Mouse (Mus musculus) testis, adult 2 months (tissue): ENCODE data around the gene Helb. TPM values are rescaled to one million over a fixed set of nuclear protein-coding genes. Genes with fewer than 3 reads are reported as not detected.
A peak's percentile ranks its signal among the peaks of the same experiment; 100 is the strongest.

Source experiments
- H3K27ac ChIP-seq: fragments of 200-500 bp; 2 replicates; pipeline ENCODE4 v1.5.1; 2012; ENCODE audit warnings: low read depth, low read length; ENCODE audit not compliant: control insufficient read depth, insufficient read depth
- H3K27me3 ChIP-seq: fragments of 200-500 bp; 2 replicates; pipeline ENCODE4 v1.6.1; 2012; ENCODE audit warnings: mild to moderate bottlenecking, low read length, moderate library complexity; ENCODE audit not compliant: control insufficient read depth, insufficient read depth
- H3K36me3 ChIP-seq: fragments of 200-500 bp; 2 replicates; pipeline ENCODE4 v1.6.1; 2012; ENCODE audit warnings: mild to moderate bottlenecking, low read length; ENCODE audit not compliant: control insufficient read depth, insufficient read depth
- H3K4me1 ChIP-seq: fragments of 200-500 bp; 2 replicates; pipeline ENCODE4 v1.6.1; 2012; ENCODE audit warnings: low read length; ENCODE audit not compliant: control insufficient read depth, insufficient read depth
- H3K4me3 ChIP-seq: fragments of 200-500 bp; 2 replicates; pipeline ENCODE4 v1.5.1; 2012; ENCODE audit warnings: low read depth, mild to moderate bottlenecking, low read length, moderate library complexity, mixed read lengths; ENCODE audit not compliant: control insufficient read depth
- CTCF ChIP-seq: fragments of 200-500 bp; IDR thresholded peaks from 2 replicates; pipeline ENCODE4 v1.5.1; 2012; ENCODE audit warnings: low read depth, mild to moderate bottlenecking, inconsistent platforms, low read length, moderate library complexity; ENCODE audit not compliant: control insufficient read depth, insufficient read depth, insufficient replicate concordance
- POLR2A ChIP-seq: fragments of 200-500 bp; IDR thresholded peaks from 2 replicates; pipeline ENCODE4 v1.6.1; 2012; ENCODE audit warnings: low read depth, mild to moderate bottlenecking, inconsistent platforms, low read length, moderate library complexity; ENCODE audit not compliant: control insufficient read depth
- polyA plus RNA-seq: library from polyadenylated mRNA; depleted of rRNA; stranded (reverse); fragments of >200 nt; gene quantifications from 2 replicates; pipeline ENCODE4 v1.2.3, GENCODE M21; 2012

The Helb gene
- polyA plus RNA-seq, 1 experiment, result 0.62 TPM

GRCm38 (mm10) chr10:120133697-120134096 is 20.9 kb upstream of the Helb start:
- Histone ChIP-seq H3K36me3 (no peaks in the 10 kb centered on the region), H3K27me3 (no peaks in the 10 kb centered on the region), H3K27ac (no peak overlapping the region), H3K4me3 (no peak overlapping the region), H3K4me1 (peaks cover 6% of the 10 kb centered on the region)
- TF ChIP-seq POLR2A, result no peak
- no peak for TF ChIP-seq CTCF

- peaks cover 6% of the 10 kb centered on the region for H3K4me1 ChIP-seq
- H3K27ac ChIP-seq, result no peak overlapping the region
- H3K36me3 ChIP-seq, result no peaks in the 10 kb centered on the region
- TF ChIP-seq CTCF, result peak; percentile 66; the same call in 1 of the 2 replicates
- TF ChIP-seq POLR2A, result no peak
- H3K4me3 ChIP-seq, result no peak overlapping the region
- no peaks in the 10 kb centered on the region for H3K27me3 ChIP-seq
Measured at GRCm38 (mm10) chr10:120130621-120131020, 17.8 kb upstream of the Helb start.

GRCm38 (mm10) chr10:120128601-120129277 is 16.0 kb upstream of the Helb start:
- TF ChIP-seq POLR2A (no peak), CTCF (no peak)
- no peaks in the 10 kb centered on the region for H3K27me3 ChIP-seq
- no peak overlapping the region for H3K4me3 ChIP-seq
- H3K27ac ChIP-seq, result no peak overlapping the region
- H3K4me1 ChIP-seq, result peaks cover 2% of the 10 kb centered on the region
- H3K36me3 ChIP-seq, result no peaks in the 10 kb centered on the region

- no peak overlapping the region for H3K4me3 ChIP-seq
- TF ChIP-seq CTCF (no peak), POLR2A (no peak)
- H3K27ac ChIP-seq, result no peak overlapping the region
- no peaks in the 10 kb centered on the region for H3K27me3 ChIP-seq
- no peaks in the 10 kb centered on the region for H3K36me3 ChIP-seq
- H3K4me1 ChIP-seq, result no peaks in the 10 kb centered on the region; the same call in 1 of the 2 replicates
Measured at GRCm38 (mm10) chr10:120125465-120125857, 12.7 kb upstream of the Helb start.

GRCm38 (mm10) chr10:120124801-120125464 is 12.1 kb upstream of the Helb start:
- Histone ChIP-seq H3K27me3 (no peaks in the 10 kb centered on the region), H3K4me3 (no peak overlapping the region), H3K4me1 (no peaks in the 10 kb centered on the region; the same call in 1 of the 2 replicates), H3K27ac (no peak overlapping the region), H3K36me3 (no peaks in the 10 kb centered on the region)
- TF ChIP-seq POLR2A (no peak), CTCF (peak; percentile 76; the same call in 1 of the 2 replicates)

- Histone ChIP-seq H3K4me3 (no peak overlapping the region), H3K27ac (no peak overlapping the region), H3K27me3 (no peaks in the 10 kb centered on the region), H3K4me1 (no peaks in the 10 kb centered on the region; the same call in 1 of the 2 replicates), H3K36me3 (no peaks in the 10 kb centered on the region)
- TF ChIP-seq POLR2A, result no peak
- TF ChIP-seq CTCF, result no peak
Measured at GRCm38 (mm10) chr10:120123721-120124120, 10.9 kb upstream of the Helb start.

GRCm38 (mm10) chr10:120115249-120115648 is 2.5 kb upstream of the Helb start:
- TF ChIP-seq CTCF (no peak), POLR2A (no peak)
- H3K4me1 ChIP-seq, result no peaks in the 10 kb centered on the region
- H3K27ac ChIP-seq, result no peak overlapping the region
- no peak overlapping the region for H3K4me3 ChIP-seq
- no peaks in the 10 kb centered on the region for H3K36me3 ChIP-seq
- H3K27me3 ChIP-seq, result no peaks in the 10 kb centered on the region

GRCm38 (mm10) chr10:120114493-120114892 is 1.7 kb upstream of the Helb start:
- H3K36me3 ChIP-seq, result no peaks in the 10 kb centered on the region
- no peak overlapping the region for H3K27ac ChIP-seq
- H3K4me1 ChIP-seq, result no peaks in the 10 kb centered on the region
- no peaks in the 10 kb centered on the region for H3K27me3 ChIP-seq
- TF ChIP-seq POLR2A, result no peak
- TF ChIP-seq CTCF, result no peak
- H3K4me3 ChIP-seq, result no peak overlapping the region
